Mouse (Mus musculus): ENCODE results near the gene Pisd. TPM values are rescaled to one million over a fixed set of nuclear protein-coding genes. Genes with fewer than 3 reads are reported as not detected.
"Not testable (repeated sequence)": the region's sequence is repeated elsewhere in the genome, so short reads cannot be mapped to it uniquely, and the experiment has no call there.

Pisd gene
- polyA plus RNA-seq, 1 experiment from 2014 or later: 82.6 TPM

DNA sequence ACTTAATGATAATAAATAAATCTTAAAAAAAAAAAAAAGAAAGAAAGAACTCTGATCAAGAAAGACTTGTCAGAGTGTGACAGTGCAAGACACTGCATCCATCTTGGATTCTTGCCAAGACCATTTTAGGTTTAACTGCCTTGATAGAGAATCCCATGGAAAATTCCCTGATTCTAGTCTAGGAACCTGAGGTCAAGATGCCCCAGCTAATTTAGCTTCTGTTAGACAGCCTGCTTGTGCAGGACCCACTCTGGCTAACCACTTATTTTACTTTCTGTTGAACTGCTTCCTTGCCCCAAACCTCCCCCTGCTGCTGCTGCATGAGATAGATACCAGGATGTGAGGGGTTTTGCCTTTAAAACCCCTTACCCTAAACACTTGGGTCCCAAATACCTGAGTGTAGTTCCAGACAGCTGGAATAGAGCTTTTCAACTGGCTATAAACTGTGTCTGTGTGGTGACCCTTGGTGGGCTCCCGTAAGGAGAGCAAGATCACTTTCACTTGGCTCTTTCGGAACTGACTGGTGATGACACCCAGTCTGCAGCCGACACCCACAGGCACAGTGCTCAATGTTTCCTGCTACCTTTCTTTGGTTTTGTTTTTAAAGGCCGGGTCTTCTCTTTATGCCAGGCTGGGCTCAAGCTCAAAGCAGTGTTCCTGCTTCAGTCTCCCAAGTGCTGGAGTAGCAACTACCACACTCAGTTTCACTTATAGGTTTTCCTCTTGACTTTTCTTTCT lies 17.6 kb downstream of the Pisd start:
- no peaks in the 10 kb centered on the region for H3K4me1 ChIP-seq
- H3K36me3 ChIP-seq: peaks cover 34% of the 10 kb centered on the region
- ATAC-seq (replicated peaks; ENCODE audit: low FRiP score): no peak
- no peak overlapping the region for H3K4me3 ChIP-seq (replicated peaks)
- no peaks in the 10 kb centered on the region for H3K9me3 ChIP-seq (replicated peaks)
- no peaks in the 10 kb centered on the region for H3K27me3 ChIP-seq
- no peak overlapping the region for H3K4me2 ChIP-seq
- no peak overlapping the region for H3K9ac ChIP-seq
- WGBS: 64% methylated on average over 4 of the region's 4 CpGs
- no peak overlapping the region for H3K27ac ChIP-seq

- H3K4me1 ChIP-seq: no peaks in the 10 kb centered on the region
- no peaks in the 10 kb centered on the region for H3K27me3 ChIP-seq
- no peaks in the 10 kb centered on the region for H3K9me3 ChIP-seq (replicated peaks)
- no peak for ATAC-seq (replicated peaks; ENCODE audit: low FRiP score)
- H3K36me3 ChIP-seq: peaks cover 34% of the 10 kb centered on the region
- WGBS: 72% methylated on average over 3 of the region's 3 CpGs
- H3K4me2 ChIP-seq: no peak overlapping the region
- H3K9ac ChIP-seq: no peak overlapping the region
- H3K27ac ChIP-seq: no peak overlapping the region
- no peak overlapping the region for H3K4me3 ChIP-seq (replicated peaks)
These were observed 18.4 kb downstream of the Pisd start for GRCm38 (mm10) chr5:32767004-32767403.

- Histone ChIP-seq H3K27ac (no peak overlapping the region), H3K9ac (no peak overlapping the region), H3K4me3 (replicated peaks) (no peak overlapping the region), H3K4me1 (no peaks in the 10 kb centered on the region), H3K9me3 (replicated peaks) (no peaks in the 10 kb centered on the region), H3K27me3 (no peaks in the 10 kb centered on the region), H3K4me2 (no peak overlapping the region), H3K36me3 (peaks cover 33% of the 10 kb centered on the region)
- no peak for ATAC-seq (replicated peaks; ENCODE audit: low FRiP score)
- WGBS: 84% methylated on average over 5 of the region's 5 CpGs
These were observed 23.8 kb downstream of the Pisd start for GRCm38 (mm10) chr5:32761566-32762140.

DNA sequence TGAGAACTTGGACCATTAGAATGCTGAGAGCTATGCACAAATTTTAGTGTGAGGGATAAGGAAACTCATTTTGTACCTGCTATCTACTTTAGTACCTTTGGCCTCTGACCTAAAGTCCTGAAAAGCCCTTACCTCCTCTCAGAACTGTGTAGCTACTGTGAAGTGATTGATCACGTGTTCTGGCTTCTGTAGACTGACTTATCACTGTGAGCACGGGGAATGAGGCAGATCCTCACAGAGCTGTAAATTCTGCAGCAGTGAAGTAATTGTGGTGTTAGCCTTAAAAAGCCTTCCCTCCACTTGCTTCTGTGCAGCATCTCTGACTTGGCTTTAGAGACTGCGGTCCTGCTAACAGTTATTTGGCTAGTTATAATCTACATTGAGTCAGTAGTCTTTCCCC lies 24.7 kb downstream of the Pisd start:
- H3K27ac ChIP-seq: no peak overlapping the region
- no peaks in the 10 kb centered on the region for H3K27me3 ChIP-seq
- H3K9me3 ChIP-seq (replicated peaks): no peaks in the 10 kb centered on the region
- no peak for ATAC-seq (replicated peaks; ENCODE audit: low FRiP score)
- H3K36me3 ChIP-seq: peaks cover 33% of the 10 kb centered on the region
- H3K4me3 ChIP-seq (replicated peaks): no peak overlapping the region
- 76% methylated on average over 3 of the region's 3 CpGs for WGBS
- no peak overlapping the region for H3K9ac ChIP-seq
- no peaks in the 10 kb centered on the region for H3K4me1 ChIP-seq
- no peak overlapping the region for H3K4me2 ChIP-seq

DNA sequence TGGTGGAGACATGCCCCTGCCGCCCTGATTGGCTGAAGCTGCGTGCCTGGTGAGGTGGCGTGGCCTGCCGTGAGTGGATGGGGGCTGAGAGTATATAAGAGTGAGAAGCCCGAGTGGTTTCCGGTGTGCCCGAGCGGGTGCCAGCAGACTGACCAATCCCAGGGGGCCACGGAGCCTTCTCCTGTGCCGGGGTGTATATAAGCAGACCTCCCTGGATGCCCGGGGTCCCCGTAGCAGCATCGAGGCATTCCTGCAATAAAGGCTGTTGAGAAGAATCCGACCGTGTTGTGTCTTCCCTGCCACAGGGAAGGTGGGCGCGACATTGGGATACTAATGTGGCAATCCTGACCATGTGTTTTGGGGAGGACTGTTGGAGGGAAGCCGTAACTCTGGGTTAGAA lies 25.1 kb downstream of the Pisd start:
- not testable (repeated sequence) for H3K4me3 ChIP-seq (replicated peaks); H3K4me1 ChIP-seq; H3K4me2 ChIP-seq; H3K9me3 ChIP-seq (replicated peaks); ATAC-seq (replicated peaks; ENCODE audit: low FRiP score); H3K27ac ChIP-seq; H3K27me3 ChIP-seq; H3K9ac ChIP-seq
- WGBS: 94% methylated on average over 18 of the region's 18 CpGs
- H3K36me3 ChIP-seq: peaks cover 33% of the 10 kb centered on the region

DNA sequence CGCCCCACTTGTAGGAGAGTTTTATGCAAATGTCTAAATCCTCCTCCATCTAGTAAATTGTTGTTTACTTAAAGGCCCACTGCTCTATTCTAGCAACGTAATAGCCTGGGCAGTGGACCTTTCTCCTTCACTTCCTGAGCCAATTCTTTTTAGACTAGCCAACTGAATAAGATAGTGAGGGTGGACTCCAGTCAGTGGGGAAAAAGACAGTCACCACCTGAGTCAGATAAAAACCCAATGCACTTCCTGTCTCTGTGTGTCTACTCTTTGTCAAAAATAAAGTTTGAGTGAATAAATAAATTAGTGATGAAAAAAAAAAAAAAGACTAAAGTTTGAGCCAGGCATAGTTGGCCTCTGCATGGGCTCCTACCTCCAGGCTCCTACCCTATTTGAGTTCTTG lies 25.8 kb downstream of the Pisd start:
- ATAC-seq (replicated peaks; ENCODE audit: low FRiP score): no peak
- H3K9ac ChIP-seq: no peak overlapping the region
- H3K27ac ChIP-seq: no peak overlapping the region
- no peak overlapping the region for H3K4me3 ChIP-seq (replicated peaks)
- no peaks in the 10 kb centered on the region for H3K9me3 ChIP-seq (replicated peaks)
- 78% methylated on average over 2 of the region's 2 CpGs for WGBS
- H3K4me2 ChIP-seq: no peak overlapping the region
- H3K36me3 ChIP-seq: peaks cover 32% of the 10 kb centered on the region
- H3K27me3 ChIP-seq: no peaks in the 10 kb centered on the region
- no peaks in the 10 kb centered on the region for H3K4me1 ChIP-seq

DNA sequence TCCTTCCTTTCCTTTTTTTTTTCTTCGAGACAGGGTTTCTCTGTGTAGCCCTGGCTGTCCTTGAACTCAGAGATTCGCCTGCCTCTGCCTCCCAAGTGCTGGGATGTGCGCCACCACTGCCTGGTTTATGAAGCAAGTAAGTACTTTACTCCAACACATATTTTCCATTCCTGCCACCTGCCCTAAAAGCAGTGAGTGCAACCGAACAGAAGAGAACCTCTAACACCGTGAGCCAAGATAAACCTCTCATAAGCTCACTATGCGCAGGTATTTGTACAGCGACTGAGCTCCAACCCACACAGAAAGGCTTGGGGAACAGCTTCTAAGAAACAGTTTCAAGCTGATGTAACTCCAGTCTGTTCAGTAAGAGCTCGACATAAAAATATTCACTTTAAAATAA lies 29.3 kb downstream of the Pisd start:
- Histone ChIP-seq H3K4me3 (replicated peaks) (no peak overlapping the region), H3K4me2 (no peak overlapping the region), H3K4me1 (no peaks in the 10 kb centered on the region), H3K9me3 (replicated peaks) (no peaks in the 10 kb centered on the region), H3K36me3 (peaks cover 6% of the 10 kb centered on the region), H3K9ac (no peak overlapping the region), H3K27me3 (no peaks in the 10 kb centered on the region), H3K27ac (no peak overlapping the region)
- no peak for ATAC-seq (replicated peaks; ENCODE audit: low FRiP score)
- WGBS: 94% methylated on average over 8 of the region's 8 CpGs

GRCm38 (mm10) chr5:32751736-32752135 lies 33.7 kb downstream of the Pisd start:
- peaks cover 7% of the 10 kb centered on the region for H3K4me1 ChIP-seq
- no peaks in the 10 kb centered on the region for H3K36me3 ChIP-seq
- H3K9ac ChIP-seq: no peak overlapping the region
- H3K9me3 ChIP-seq (replicated peaks): no peaks in the 10 kb centered on the region
- H3K4me2 ChIP-seq: no peak overlapping the region
- H3K4me3 ChIP-seq (replicated peaks): no peak overlapping the region
- H3K27ac ChIP-seq: no peak overlapping the region
- ATAC-seq (replicated peaks; ENCODE audit: low FRiP score): no peak
- H3K27me3 ChIP-seq: no peaks in the 10 kb centered on the region
- 58% methylated on average over 2 of the region's 2 CpGs for WGBS

DNA sequence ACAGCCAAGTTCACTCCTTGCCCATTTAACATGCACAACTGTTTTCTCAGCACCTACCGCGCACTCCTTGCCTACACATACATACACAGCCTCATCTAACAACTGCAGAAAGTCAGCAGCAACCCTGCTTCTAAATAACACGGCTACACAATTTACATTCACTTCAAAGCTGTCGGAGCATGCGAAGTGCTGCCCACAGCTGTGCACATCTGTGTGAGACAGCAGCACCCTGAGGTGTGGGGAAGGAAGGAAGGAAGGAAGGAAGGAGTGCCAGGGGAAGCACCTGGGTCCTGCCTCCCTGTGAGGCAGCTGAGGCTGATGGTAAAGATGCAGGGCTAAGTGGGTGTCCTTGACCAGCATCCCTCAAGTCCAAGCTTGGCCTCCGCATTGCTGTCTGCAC lies 36.5 kb downstream of the Pisd start:
- Histone ChIP-seq H3K9me3 (replicated peaks) (no peaks in the 10 kb centered on the region), H3K27me3 (no peaks in the 10 kb centered on the region), H3K4me1 (peaks cover 29% of the 10 kb centered on the region), H3K9ac (no peak overlapping the region), H3K36me3 (no peaks in the 10 kb centered on the region), H3K4me3 (replicated peaks) (no peak overlapping the region), H3K4me2 (no peak overlapping the region), H3K27ac (no peak overlapping the region)
- WGBS: 83% methylated on average over 6 of the region's 6 CpGs
- no peak for ATAC-seq (replicated peaks; ENCODE audit: low FRiP score)

GRCm38 (mm10) chr5:32747650-32748375 lies 37.6 kb downstream of the Pisd start:
- Histone ChIP-seq H3K27ac (no peak overlapping the region), H3K4me3 (replicated peaks) (no peak overlapping the region), H3K4me1 (peaks cover 32% of the 10 kb centered on the region), H3K27me3 (no peaks in the 10 kb centered on the region), H3K36me3 (no peaks in the 10 kb centered on the region; the same call in 1 of the 2 replicates), H3K4me2 (no peak overlapping the region), H3K9me3 (replicated peaks) (no peaks in the 10 kb centered on the region), H3K9ac (no peak overlapping the region)
- no peak for ATAC-seq (replicated peaks; ENCODE audit: low FRiP score)
- WGBS: 65% methylated on average over 6 of the region's 6 CpGs

DNA sequence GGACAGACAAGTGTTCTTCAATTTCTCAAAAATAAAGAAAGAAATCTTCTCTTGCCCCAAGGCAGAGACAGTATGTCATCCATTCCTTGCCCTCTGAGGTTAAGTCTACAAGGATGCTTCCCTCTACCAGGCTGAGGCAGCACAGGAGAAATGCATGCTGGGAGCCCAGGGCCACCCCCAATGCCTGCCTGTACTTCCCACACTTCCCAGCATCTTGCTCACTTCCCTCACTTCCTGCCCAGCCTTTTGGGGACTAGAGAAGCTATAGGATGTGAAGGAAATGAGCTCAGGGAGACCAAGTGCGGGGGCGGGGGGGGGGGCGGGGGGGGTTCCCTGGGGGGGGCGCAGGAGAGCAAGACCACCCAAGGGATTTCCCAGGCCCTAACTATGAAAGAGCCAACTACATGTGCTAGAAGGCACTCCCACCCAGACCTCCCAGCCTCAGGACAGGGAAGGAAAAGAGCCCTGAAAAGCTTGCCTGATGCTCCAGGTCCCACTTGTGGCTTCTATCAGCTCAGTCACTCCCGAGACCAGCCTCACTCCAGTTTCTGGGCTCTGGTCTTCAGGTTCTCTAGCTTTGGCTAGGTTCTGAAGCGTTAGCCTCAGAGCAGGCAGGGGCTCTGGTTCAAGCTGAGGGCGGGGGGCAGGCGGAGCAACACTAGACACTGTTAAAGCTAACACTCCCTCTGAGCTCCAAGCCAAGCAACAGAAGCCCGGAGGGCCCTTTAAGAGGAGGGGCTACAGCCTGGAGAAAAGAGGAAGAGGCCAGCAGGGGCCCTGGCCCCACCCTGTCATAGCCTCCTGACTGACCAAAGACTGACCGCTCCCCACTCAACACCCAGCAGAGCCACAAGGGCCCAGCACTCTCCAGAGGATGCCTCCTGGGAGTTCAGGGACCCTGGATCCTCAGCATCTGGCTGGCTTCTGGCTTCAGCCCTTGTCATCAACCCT lies 39.5 kb downstream of the Pisd start:
- Histone ChIP-seq H3K27ac (peak overlapping the region; percentile 95), H3K9ac (peak overlapping the region; percentile 41), H3K4me2 (peak overlapping the region; percentile 56), H3K4me1 (peaks cover 32% of the 10 kb centered on the region), H3K9me3 (replicated peaks) (no peaks in the 10 kb centered on the region), H3K27me3 (no peaks in the 10 kb centered on the region), H3K36me3 (peaks cover 7% of the 10 kb centered on the region), H3K4me3 (replicated peaks) (peak overlapping the region; percentile 52)
- under 1% methylated on average over 9 of the region's 10 CpGs for WGBS
- ATAC-seq (replicated peaks; ENCODE audit: low FRiP score): peak; percentile 96

Measured in kidney, embryonic 15.5 days (tissue).